Mouse (Mus musculus) ES-Bruce4 (cell line): ENCODE measurements around the gene Sbk3. TPM values are rescaled to one million over a fixed set of nuclear protein-coding genes. Genes with fewer than 3 reads are reported as not detected.
"Not testable (repeated sequence)": the region's sequence is repeated elsewhere in the genome, so short reads cannot be mapped to it uniquely, and the experiment has no call there.

ENCODE experiments used
- H3K27ac ChIP-seq: 2 replicates; pipeline ENCODE4 v1.5.1; 2012; ENCODE audit warnings: low read length, inconsistent platforms; ENCODE audit not compliant: insufficient read depth
- H3K27me3 ChIP-seq: 2 replicates; pipeline ENCODE4 v1.6.1; 2012; ENCODE audit warnings: mild to moderate bottlenecking, low read length, inconsistent platforms; ENCODE audit not compliant: control insufficient read depth, poor library complexity, insufficient read depth, severe bottlenecking
- H3K36me3 ChIP-seq: 2 replicates; pipeline ENCODE4 v1.6.1; 2012; ENCODE audit warnings: inconsistent platforms, mild to moderate bottlenecking, low read length, moderate library complexity; ENCODE audit not compliant: control insufficient read depth, poor library complexity, insufficient read depth, severe bottlenecking
- H3K4me1 ChIP-seq: one replicate; pipeline ENCODE4 v1.8.1; 2011; ENCODE audit warnings: low read length; ENCODE audit not compliant: control insufficient read depth, insufficient read depth
- H3K4me3 ChIP-seq: 2 replicates; pipeline ENCODE4 v1.5.1; 2011; ENCODE audit warnings: low read depth, mild to moderate bottlenecking, low read length
- H3K9ac ChIP-seq: 2 replicates; pipeline ENCODE4 v1.6.1; 2012; ENCODE audit warnings: low read depth, mild to moderate bottlenecking, inconsistent platforms; ENCODE audit not compliant: poor library complexity, severe bottlenecking
- H3K9me3 ChIP-seq: replicated peaks from 2 replicates; pipeline ENCODE4 v1.6.1; 2012; ENCODE audit warnings: mild to moderate bottlenecking, low read length, inconsistent platforms; ENCODE audit not compliant: control insufficient read depth, poor library complexity, insufficient read depth, severe bottlenecking
- CTCF ChIP-seq: IDR thresholded peaks from one replicate; pipeline ENCODE4 v1.8.1; 2011; ENCODE audit warnings: low read depth, low read length
- EP300 ChIP-seq: IDR thresholded peaks from 2 replicates; pipeline ENCODE4 v1.6.1; 2011; ENCODE audit warnings: low read depth, low read length; ENCODE audit not compliant: insufficient read depth
- POLR2A ChIP-seq: IDR thresholded peaks from one replicate; pipeline ENCODE4 v1.8.1; 2011; ENCODE audit warnings: low read length; ENCODE audit not compliant: insufficient read depth
- polyA plus RNA-seq: library from polyadenylated mRNA; stranded (reverse); fragments of >200 nt; gene quantifications from 2 replicates; pipeline ENCODE4 v1.2.4, GENCODE M21; 2011; ENCODE audit warnings: low read depth; ENCODE audit not compliant: missing spikeins, insufficient read depth, insufficient read length

Sbk3 gene
- polyA plus RNA-seq, 1 experiment, result 0.25 TPM

- no peaks in the 10 kb centered on the region for H3K27me3 ChIP-seq
- H3K4me1 ChIP-seq, result peaks cover 6% of the 10 kb centered on the region
- peak overlapping the region; percentile 35 for H3K9ac ChIP-seq
- peaks cover 32% of the 10 kb centered on the region for H3K36me3 ChIP-seq
- H3K27ac ChIP-seq, result no peak overlapping the region
- H3K9me3 ChIP-seq, result no peaks in the 10 kb centered on the region
- no peak for TF ChIP-seq EP300
- TF ChIP-seq CTCF, result peak; percentile 88
- peak overlapping the region; percentile 56 for H3K4me3 ChIP-seq
These were observed 37.3 kb upstream of the Sbk3 start for GRCm38 (mm10) chr7:5008229-5008628.

GRCm38 (mm10) chr7:5002876-5003275, 31.9 kb upstream of the Sbk3 start:
- H3K27ac ChIP-seq, H3K9me3 ChIP-seq, H3K27me3 ChIP-seq, H3K9ac ChIP-seq, H3K4me3 ChIP-seq, H3K4me1 ChIP-seq, H3K36me3 ChIP-seq: not testable (repeated sequence)

- Histone ChIP-seq H3K9ac (no peak overlapping the region), H3K36me3 (no peaks in the 10 kb centered on the region), H3K9me3 (no peaks in the 10 kb centered on the region; the same call in 1 of the 2 replicates), H3K27ac (no peak overlapping the region), H3K27me3 (no peaks in the 10 kb centered on the region; the same call in 1 of the 2 replicates), H3K4me3 (no peak overlapping the region), H3K4me1 (no peaks in the 10 kb centered on the region)
- no peak for TF ChIP-seq POLR2A
These were observed 28.9 kb upstream of the Sbk3 start for GRCm38 (mm10) chr7:4999876-5000275.

- Histone ChIP-seq H3K27me3 (no peaks in the 10 kb centered on the region; the same call in 1 of the 2 replicates), H3K27ac (no peak overlapping the region), H3K36me3 (no peaks in the 10 kb centered on the region), H3K9me3 (no peaks in the 10 kb centered on the region), H3K9ac (no peak overlapping the region), H3K4me3 (no peak overlapping the region), H3K4me1 (no peaks in the 10 kb centered on the region)
- TF ChIP-seq EP300 (no peak), POLR2A (no peak), CTCF (no peak)
These were observed 26.0 kb upstream of the Sbk3 start for GRCm38 (mm10) chr7:4996934-4997333.

- no peaks in the 10 kb centered on the region; the same call in 1 of the 2 replicates for H3K27me3 ChIP-seq
- H3K27ac ChIP-seq, result no peak within 1 kb of the TSS
- TF ChIP-seq CTCF (no peak), POLR2A (peak; percentile 13), EP300 (0 out of 2 replicates have a peak, but pooled peaks have one; percentile 15)
- H3K4me1 ChIP-seq, result no peaks in the 10 kb centered on the region
- H3K9ac ChIP-seq, result peak within 1 kb of the TSS; percentile 73
- H3K4me3 ChIP-seq, result peak within 1 kb of the TSS; percentile 92
- H3K9me3 ChIP-seq, result no peaks in the 10 kb centered on the region
- H3K36me3 ChIP-seq, result no peaks in the 10 kb centered on the region
These were observed 25.3 kb upstream of the Sbk3 start, which contains the start of gene Zfp579 for GRCm38 (mm10) chr7:4996003-4996895. Gene Zfp579, minus strand, starts transcription at chr7:4996158.

GRCm38 (mm10) chr7:4995268-4996002, 24.5 kb upstream of the Sbk3 start:
- Histone ChIP-seq H3K27me3 (no peaks in the 10 kb centered on the region; the same call in 1 of the 2 replicates), H3K9me3 (no peaks in the 10 kb centered on the region), H3K4me3 (peak overlapping the region; percentile 92), H3K36me3 (no peaks in the 10 kb centered on the region), H3K9ac (peak overlapping the region; percentile 73), H3K4me1 (no peaks in the 10 kb centered on the region), H3K27ac (no peak overlapping the region)
- TF ChIP-seq CTCF, result no peak
- no peak for TF ChIP-seq POLR2A
- no peak for TF ChIP-seq EP300
